Mouse (Mus musculus) ES-Bruce4 (cell line): ENCODE measurements around the gene Pdhb.

ENCODE experiments used
- CTCF ChIP-seq: IDR thresholded peaks from one replicate; pipeline ENCODE4 v1.8.1; 2011; ENCODE audit warnings: low read depth, low read length
- EP300 ChIP-seq: IDR thresholded peaks from 2 replicates; pipeline ENCODE4 v1.6.1; 2011; ENCODE audit warnings: low read depth, low read length; ENCODE audit not compliant: insufficient read depth

GRCm38 (mm10) chr14:8212996-8213395, 40.2 kb upstream of the Pdhb start:
- TF ChIP-seq CTCF, result no peak
- no peak for TF ChIP-seq EP300
